Mouse (Mus musculus) heart, adult 18-20 months (tissue): ENCODE measurements at regions not wholly inside any gene's neighbourhood (a gene's known extent, or its start where the extent isn't known, plus 50 kb on each side); places are given as distances from the start of the nearest gene placed in this dataset.

Experiments
- DNase-seq, 2 experiments: peaks; one replicate each; pipeline ENCODE4 v3.0.0; 2021 to 2022; ENCODE audit warnings: mixed read lengths in 1 of 2

GRCm38 (mm10) chr6:78599751-78600150 lies 131.1 kb upstream of the Reg3g start:
- no peak for DNase-seq

- DNase-seq: no peak
Measured at GRCm38 (mm10) chr6:78570000-78570597, 101.4 kb upstream of the Reg3g start.

- no peak for DNase-seq
Measured at GRCm38 (mm10) chr6:78553008-78553698, 84.5 kb upstream of the Reg3g start.

GRCm38 (mm10) chr6:78552353-78552698 lies 83.7 kb upstream of the Reg3g start:
- no peak for DNase-seq

GRCm38 (mm10) chr6:78551666-78552352 lies 83.1 kb upstream of the Reg3g start:
- DNase-seq: no peak

GRCm38 (mm10) chr6:78548476-78548875 lies 79.8 kb upstream of the Reg3g start:
- no peak for DNase-seq

GRCm38 (mm10) chr6:78547721-78548120 lies 79.0 kb upstream of the Reg3g start:
- DNase-seq: no peak

- DNase-seq: peak in 1 of 2 experiments; percentile 44
Measured at GRCm38 (mm10) chr6:78544238-78544637, 75.6 kb upstream of the Reg3g start.

- DNase-seq: no peak
Measured at GRCm38 (mm10) chr6:78537476-78537875, 68.8 kb upstream of the Reg3g start.

- no peak for DNase-seq
Measured at GRCm38 (mm10) chr6:78526986-78527762, 58.5 kb upstream of the Reg3g start.
